Comparison of ENCODE assay signal across 19 mouse cellular contexts in the genomic region with DNA sequence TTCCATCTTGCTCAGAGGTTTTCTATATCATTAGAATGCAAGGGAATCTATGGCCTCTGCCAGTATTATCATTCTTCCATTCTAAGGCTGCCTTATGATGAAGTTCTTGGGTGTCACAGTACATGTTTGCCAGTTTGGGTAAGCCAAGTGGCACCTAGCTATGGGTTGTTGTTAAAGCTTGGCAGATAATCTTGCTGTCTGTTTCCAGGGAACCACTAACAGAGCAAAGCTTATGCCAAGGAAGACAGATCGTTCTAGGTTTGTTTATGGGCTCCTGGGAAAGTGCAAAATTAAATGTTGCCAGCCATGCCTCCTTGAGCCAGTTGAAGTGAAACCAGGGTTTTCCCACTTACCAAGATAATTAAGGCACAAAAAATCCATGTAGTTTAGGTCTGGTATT.
A peak's percentile ranks its signal among the peaks of the same experiment; 100 is the strongest.
DNase-seq lines count a peak whose midpoint lies in the region; ATAC-seq lines count a peak whose summit lies in the region.
"Had no signal": no experiment of that assay in that cellular context is flagged by ENCODE, and none has a peak within 500 bp of the region (broad histone marks: within the 10 kb centered on the region; RNA-seq: fewer than 3 reads in every experiment).

No protein-coding gene starts in this region.

- no peak overlapping the region for H3K4me3 ChIP-seq in forebrain, embryonic 16.5 days (replicated peaks; ENCODE audit: low read length)
- H3K4me3 ChIP-seq in forebrain, embryonic 12.5 days (replicated peaks), result no peak overlapping the region
- H3K4me3 ChIP-seq: gastrocnemius, adult 2 months; hindbrain, embryonic 12.5 days; hindbrain, embryonic 15.5 days had no signal

- no peak overlapping the region for H3K9ac ChIP-seq in forebrain, embryonic 16.5 days (replicated peaks; ENCODE audit: low read depth, low read length)
- H3K9ac ChIP-seq in forebrain, embryonic 12.5 days, result no peak overlapping the region
- H3K9ac ChIP-seq: hindbrain, embryonic 12.5 days; hindbrain, embryonic 15.5 days had no signal

- H3K27ac ChIP-seq in forebrain, embryonic 16.5 days (ENCODE audit: low read length), result no peak overlapping the region
- no peak overlapping the region for H3K27ac ChIP-seq in forebrain, embryonic 12.5 days
- H3K27ac ChIP-seq: gastrocnemius, adult 2 months; hindbrain, embryonic 12.5 days; hindbrain, embryonic 15.5 days had no signal

- peak; percentile 75 for ATAC-seq in forebrain, embryonic 16.5 days
- ATAC-seq in forebrain, embryonic 12.5 days (ENCODE audit: low FRiP score), result no peak
- ATAC-seq: activated CD4-positive, CD25-positive, alpha-beta regulatory T cell, adult 4 months; intestine, postnatal 0 days had no signal

- 49% methylated on average over 1 of the region's 1 CpGs for whole genome bisulfite sequencing in forebrain, embryonic 16.5 days
- 90% methylated on average over 1 of the region's 1 CpGs for WGBS in forebrain, embryonic 12.5 days

- no peak overlapping the region for H3K4me2 ChIP-seq in forebrain, embryonic 16.5 days (ENCODE audit: low read length)
- no peak overlapping the region for H3K4me2 ChIP-seq in forebrain, embryonic 12.5 days
- H3K4me2 ChIP-seq: heart, embryonic 11.5 days; hindbrain, embryonic 12.5 days; hindbrain, embryonic 15.5 days had no signal

- H3K4me1 ChIP-seq in forebrain, embryonic 16.5 days (replicated peaks; ENCODE audit: control insufficient read depth, insufficient read depth, low read length), result no peaks in the 10 kb centered on the region
- H3K4me1 ChIP-seq in forebrain, embryonic 12.5 days, result no peaks in the 10 kb centered on the region
- H3K4me1 ChIP-seq: hindbrain, embryonic 12.5 days; hindbrain, embryonic 15.5 days had no signal

- peak; percentile 5 to 7 for DNase-seq in cerebellum, postnatal 10 days
- no peak for DNase-seq in cerebellum, adult 18-20 months
- peak; percentile 31 for DNase-seq in brain, adult 2 months (ENCODE audit: low read depth, low spot score)
- DNase-seq in left cerebral cortex, adult 8-10 months (ENCODE audit: low spot score in 2 of 2), result no peak
- DNase-seq: adrenal gland, adult 8-10 months; adrenal gland, postnatal 25 days; cerebellum, adult 11 months; cerebellum, adult 8-10 months; gastrocnemius, adult 2 months; gastrocnemius, postnatal 14 days; heart, adult 11 months; kidney, adult 2 months had no signal

- H3K9me3 ChIP-seq in forebrain, embryonic 16.5 days (ENCODE audit: control insufficient read depth, low read length), result no peaks in the 10 kb centered on the region
- H3K9me3 ChIP-seq in forebrain, embryonic 12.5 days, result no peaks in the 10 kb centered on the region
- H3K9me3 ChIP-seq: hindbrain, embryonic 12.5 days; hindbrain, embryonic 15.5 days had no signal

- no peaks in the 10 kb centered on the region for H3K27me3 ChIP-seq in forebrain, embryonic 16.5 days (replicated peaks; ENCODE audit: control insufficient read depth, insufficient read depth, low read length)
- H3K27me3 ChIP-seq in forebrain, embryonic 12.5 days, result no peaks in the 10 kb centered on the region
- H3K27me3 ChIP-seq: hindbrain, embryonic 12.5 days; hindbrain, embryonic 15.5 days had no signal

- H3K36me3 ChIP-seq in forebrain, embryonic 16.5 days (ENCODE audit: control insufficient read depth, insufficient read depth), result no peaks in the 10 kb centered on the region
- no peaks in the 10 kb centered on the region for H3K36me3 ChIP-seq in forebrain, embryonic 12.5 days (replicated peaks)
- H3K36me3 ChIP-seq: hindbrain, embryonic 12.5 days; hindbrain, embryonic 15.5 days had no signal

Comparison
In these comparisons a context has a peak if more than half of its experiments do, and no peak if none do; other contexts are left out.
1. DNase-seq: peak in cerebellum, postnatal 10 days (2 of 2) and brain, adult 2 months (single experiment); none in cerebellum, adult 18-20 months (0 of 2) and left cerebral cortex, adult 8-10 months (0 of 2).